Mouse (Mus musculus): ENCODE results near the gene Snn. TPM values are rescaled to one million over a fixed set of nuclear protein-coding genes. Genes with fewer than 3 reads are reported as not detected.

Snn gene
- polyA plus RNA-seq, 1 experiment = 31.0 TPM

- TF ChIP-seq USF1 (IDR thresholded peaks at IDR 0.05; ENCODE audit: low read depth) (no peak), TCF3 (IDR thresholded peaks at IDR 0.05; ENCODE audit: insufficient read length, low read depth) (no peak)
- H3K4me3 ChIP-seq = no peak overlapping the region
- no peaks in the 10 kb centered on the region for H3K27me3 ChIP-seq (ENCODE audit: control insufficient read depth, insufficient read depth, insufficient read length)
- no peak overlapping the region for H3K4me2 ChIP-seq (ENCODE audit: low read depth)
- no peaks in the 10 kb centered on the region for H3K36me3 ChIP-seq (ENCODE audit: control insufficient read depth, insufficient read depth)
- H3ac ChIP-seq (ENCODE audit: control insufficient read depth, insufficient read length) = no peak overlapping the region
- H3K79me2 ChIP-seq (ENCODE audit: control insufficient read depth, insufficient read depth) = no peaks in the 10 kb centered on the region
Observed at GRCm38 (mm10) chr16:11014407-11014806, 46.3 kb upstream of the Snn start.

- Histone ChIP-seq H3K4me2 (ENCODE audit: low read depth) (no peak overlapping the region), H3K4me3 (no peak overlapping the region), H3K36me3 (ENCODE audit: control insufficient read depth, insufficient read depth) (no peaks in the 10 kb centered on the region), H3K79me2 (ENCODE audit: control insufficient read depth, insufficient read depth) (no peaks in the 10 kb centered on the region), H3ac (ENCODE audit: control insufficient read depth, insufficient read length) (no peak overlapping the region), H3K27me3 (ENCODE audit: control insufficient read depth, insufficient read depth, insufficient read length) (no peaks in the 10 kb centered on the region)
- no peak for TF ChIP-seq MAX (IDR thresholded peaks at IDR 0.05; ENCODE audit: low read depth)
- no peak for TF ChIP-seq CEBPB (IDR thresholded peaks at IDR 0.05; ENCODE audit: insufficient read depth, poor library complexity, severe bottlenecking)
- TF ChIP-seq TCF12 (IDR thresholded peaks at IDR 0.05; ENCODE audit: insufficient read depth, poor library complexity, severe bottlenecking) = no peak
- no peak for TF ChIP-seq USF1 (IDR thresholded peaks at IDR 0.05; ENCODE audit: low read depth)
- no peak for TF ChIP-seq TCF3 (IDR thresholded peaks at IDR 0.05; ENCODE audit: insufficient read length, low read depth)
- TF ChIP-seq MYOG (IDR thresholded peaks at IDR 0.05; ENCODE audit: control insufficient read depth in 1 of 3, insufficient read depth in 1 of 3, insufficient read length in 2 of 3, low read depth in 2 of 3) = no peak
- TF ChIP-seq MYOD1 (IDR thresholded peaks at IDR 0.05; ENCODE audit: control insufficient read depth in 1 of 3, insufficient read length in 2 of 3, low read depth in 2 of 3) = no peak
- TF ChIP-seq E2F4 (IDR thresholded peaks at IDR 0.05; ENCODE audit: insufficient read depth) = no peak
Observed at GRCm38 (mm10) chr16:11016353-11016752, 44.4 kb upstream of the Snn start.

- Histone ChIP-seq H3K4me3 (no peak overlapping the region), H3K36me3 (ENCODE audit: control insufficient read depth, insufficient read depth) (no peaks in the 10 kb centered on the region), H3ac (ENCODE audit: control insufficient read depth, insufficient read length) (no peak overlapping the region), H3K79me2 (ENCODE audit: control insufficient read depth, insufficient read depth) (no peaks in the 10 kb centered on the region), H3K27me3 (ENCODE audit: control insufficient read depth, insufficient read depth, insufficient read length) (no peaks in the 10 kb centered on the region), H3K4me2 (ENCODE audit: low read depth) (no peak overlapping the region)
- TF ChIP-seq USF1 (IDR thresholded peaks at IDR 0.05; ENCODE audit: low read depth) = peak; percentile 60
- no peak for TF ChIP-seq TCF3 (IDR thresholded peaks at IDR 0.05; ENCODE audit: insufficient read length, low read depth)
- no peak for TF ChIP-seq POLR2A (IDR thresholded peaks at IDR 0.05; ENCODE audit: insufficient read length, low read depth)
Observed at GRCm38 (mm10) chr16:11017807-11018595, 42.7 kb upstream of the Snn start.

GRCm38 (mm10) chr16:11021403-11022112 is 39.2 kb upstream of the Snn start:
- H3K4me3 ChIP-seq = no peak overlapping the region
- no peaks in the 10 kb centered on the region for H3K36me3 ChIP-seq (ENCODE audit: control insufficient read depth, insufficient read depth)
- H3K4me2 ChIP-seq (ENCODE audit: low read depth) = peak overlapping the region; percentile 53
- peak; percentile 26; the same call in 1 of the 2 replicates for TF ChIP-seq CEBPB (IDR thresholded peaks at IDR 0.05; ENCODE audit: insufficient read depth, poor library complexity, severe bottlenecking)
- peak; percentile 43 for TF ChIP-seq POLR2A (IDR thresholded peaks at IDR 0.05; ENCODE audit: insufficient read length, low read depth)
- TF ChIP-seq E2F4 (IDR thresholded peaks at IDR 0.05; ENCODE audit: insufficient read depth) = no peak
- peak; percentile 95 for TF ChIP-seq USF1 (IDR thresholded peaks at IDR 0.05; ENCODE audit: low read depth)
- H3K79me2 ChIP-seq (ENCODE audit: control insufficient read depth, insufficient read depth) = no peaks in the 10 kb centered on the region
- H3K27me3 ChIP-seq (ENCODE audit: control insufficient read depth, insufficient read depth, insufficient read length) = no peaks in the 10 kb centered on the region
- H3ac ChIP-seq (ENCODE audit: control insufficient read depth, insufficient read length) = no peak overlapping the region

GRCm38 (mm10) chr16:11022113-11022489 is 38.6 kb upstream of the Snn start:
- Histone ChIP-seq H3K79me2 (ENCODE audit: control insufficient read depth, insufficient read depth) (no peaks in the 10 kb centered on the region), H3K36me3 (ENCODE audit: control insufficient read depth, insufficient read depth) (no peaks in the 10 kb centered on the region), H3K4me3 (no peak overlapping the region), H3ac (ENCODE audit: control insufficient read depth, insufficient read length) (no peak overlapping the region), H3K27me3 (ENCODE audit: control insufficient read depth, insufficient read depth, insufficient read length) (no peaks in the 10 kb centered on the region), H3K4me2 (ENCODE audit: low read depth) (no peak overlapping the region)
- TF ChIP-seq MYOG (IDR thresholded peaks at IDR 0.05; ENCODE audit: control insufficient read depth in 1 of 3, insufficient read depth in 1 of 3, insufficient read length in 2 of 3, low read depth in 2 of 3) = no peak
- no peak for TF ChIP-seq TCF12 (IDR thresholded peaks at IDR 0.05; ENCODE audit: insufficient read depth, poor library complexity, severe bottlenecking)
- TF ChIP-seq USF1 (IDR thresholded peaks at IDR 0.05; ENCODE audit: low read depth) = no peak
- no peak for TF ChIP-seq TCF3 (IDR thresholded peaks at IDR 0.05; ENCODE audit: insufficient read length, low read depth)
- no peak for TF ChIP-seq REST (IDR thresholded peaks at IDR 0.05; ENCODE audit: insufficient read depth, insufficient read length)
- TF ChIP-seq POLR2A (IDR thresholded peaks at IDR 0.05; ENCODE audit: insufficient read length, low read depth) = no peak
- no peak for TF ChIP-seq SRF (IDR thresholded peaks at IDR 0.05; ENCODE audit: control insufficient read depth, insufficient read length, low read depth)
- TF ChIP-seq MYOD1 (IDR thresholded peaks at IDR 0.05; ENCODE audit: control insufficient read depth in 1 of 3, insufficient read length in 2 of 3, low read depth in 2 of 3) = no peak
- TF ChIP-seq E2F4 (IDR thresholded peaks at IDR 0.05; ENCODE audit: insufficient read depth) = no peak
- no peak for TF ChIP-seq POLR2AphosphoS2 (IDR thresholded peaks at IDR 0.05; ENCODE audit: insufficient read length, low read depth)
- no peak for TF ChIP-seq MAX (IDR thresholded peaks at IDR 0.05; ENCODE audit: low read depth)
- no peak for TF ChIP-seq CEBPB (IDR thresholded peaks at IDR 0.05; ENCODE audit: insufficient read depth, poor library complexity, severe bottlenecking)
